Mouse (Mus musculus): Measurements from ENCODE around the gene Tnfaip8l1.

Gene Tnfaip8l1

DNA sequence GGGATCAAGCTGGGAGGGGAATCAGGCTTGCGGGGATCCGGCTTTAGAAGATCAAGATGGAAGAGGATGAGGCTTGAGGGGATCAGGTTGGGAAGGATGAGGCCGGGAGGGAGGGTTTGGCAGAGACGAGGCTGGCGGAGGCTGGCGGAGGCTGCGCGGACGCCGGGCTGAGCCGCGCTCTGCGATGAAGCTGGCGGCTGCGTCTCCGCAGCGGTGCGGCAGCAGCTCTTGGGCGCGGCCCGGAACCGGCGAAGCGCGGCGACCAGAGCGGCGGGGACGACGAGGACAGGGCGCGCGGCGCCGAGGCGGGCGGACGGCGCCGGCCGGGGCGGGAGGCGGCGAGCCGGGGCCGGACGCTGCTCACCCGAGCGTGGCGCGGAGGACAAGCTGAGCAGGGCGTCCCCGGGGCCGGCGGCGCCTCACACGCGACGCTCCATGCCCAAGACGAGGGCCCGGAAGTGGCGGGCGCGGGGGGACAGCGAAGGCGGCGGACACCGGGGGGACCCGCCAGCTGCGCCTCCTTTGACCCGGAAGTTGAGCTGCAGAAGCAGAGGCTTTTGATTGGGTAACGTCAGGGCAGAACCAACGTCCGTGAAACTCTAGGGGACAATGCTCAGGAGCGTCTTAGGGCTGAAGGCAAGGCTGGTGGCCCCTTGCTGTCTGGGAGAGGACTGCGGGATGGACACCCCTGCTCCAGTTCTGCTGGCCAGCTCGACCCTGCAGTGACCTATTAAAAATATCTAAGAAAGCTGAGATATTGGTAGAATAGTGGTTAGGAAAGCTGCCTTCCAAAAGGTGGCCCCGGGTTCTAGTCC lies 56.3 kb downstream of the Tnfaip8l1 start, which contains the start of gene Dpp9:
Gene Dpp9, minus strand, starts transcription at position 529 of the 815 bp plus-strand sequence.
- peak; percentile 89 for DNase-seq (ENCODE audit: extremely low spot score, low spot score)

DNA sequence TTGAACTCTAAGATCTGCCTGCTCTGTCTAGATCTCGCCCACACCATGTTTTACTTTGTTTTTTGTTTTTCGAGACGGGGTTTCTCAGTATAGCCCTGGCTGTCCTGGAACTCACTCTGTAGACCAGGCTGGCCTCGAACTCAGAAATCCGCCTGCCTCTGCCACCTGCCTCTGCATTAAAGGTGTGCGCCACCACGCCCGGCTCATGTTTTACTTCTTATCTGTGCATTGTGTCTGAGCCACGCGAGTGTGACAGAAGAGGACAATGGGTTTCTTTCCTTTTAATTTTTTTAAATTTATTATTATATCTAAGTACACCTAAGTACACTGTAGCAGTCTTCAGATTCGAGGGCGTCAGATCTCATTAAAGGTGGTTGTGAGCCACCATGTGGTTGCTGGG lies 57.0 kb downstream of the Tnfaip8l1 start:
- DNase-seq (ENCODE audit: extremely low spot score, low spot score), result no peak

DNA sequence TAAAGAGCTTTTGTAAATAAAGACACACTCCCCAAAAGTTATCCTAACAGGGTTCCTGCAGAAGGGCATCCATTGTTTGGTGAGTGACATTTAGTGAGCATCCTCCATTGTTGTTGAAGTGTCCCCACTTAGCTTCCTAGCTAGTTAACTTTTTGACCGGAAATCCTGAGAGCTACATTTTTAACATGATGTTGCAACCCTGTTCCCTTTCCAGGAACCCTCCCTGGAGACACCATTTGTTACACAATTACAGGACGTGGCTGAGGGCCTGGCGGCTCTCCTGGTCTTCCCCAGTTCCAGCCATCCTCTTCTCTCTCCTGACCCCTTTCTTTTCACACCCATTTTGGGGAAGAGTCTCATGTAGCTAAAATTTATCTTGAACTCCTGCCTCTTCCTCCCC lies 57.5 kb downstream of the Tnfaip8l1 start:
- DNase-seq (ENCODE audit: extremely low spot score, low spot score), result no peak
